Mouse (Mus musculus) erythroblast, embryonic 14.5 days (primary cell): ENCODE measurements at regions not wholly inside any gene's neighbourhood (a gene's known extent, or its start where the extent isn't known, plus 50 kb on each side); places are given as distances from the start of the nearest gene placed in this dataset.

Experiments
- GATA1 ChIP-seq: IDR thresholded peaks from 2 replicates; pipeline ENCODE4 v1.6.1; 2012; ENCODE audit warnings: low read length, inconsistent platforms, mixed read lengths
- TAL1 ChIP-seq: IDR thresholded peaks from 3 replicates; pipeline ENCODE4 v1.6.1; 2012; ENCODE audit warnings: low read length, inconsistent platforms, mixed read lengths

DNA sequence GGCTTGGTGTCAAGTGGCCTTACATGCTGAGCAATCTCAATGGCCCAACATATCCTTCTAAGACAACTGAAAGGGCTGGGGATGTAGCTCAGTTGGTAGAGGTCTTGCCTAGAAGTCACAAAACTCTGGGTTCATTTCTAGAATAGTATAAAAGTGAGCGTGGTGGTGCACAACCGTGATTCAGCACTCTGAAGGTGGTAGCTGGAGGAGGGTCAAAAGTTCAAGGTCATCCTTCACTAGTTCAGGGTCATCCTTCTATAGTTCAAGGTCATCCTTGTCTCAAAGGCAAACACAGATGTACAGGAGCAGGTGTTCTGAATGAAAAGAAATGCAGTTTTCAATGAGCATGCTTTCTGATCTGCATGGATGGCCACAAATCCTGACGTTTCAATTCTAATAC, 101.5 kb upstream of the Marcks start:
- no peak for TF ChIP-seq TAL1
- TF ChIP-seq GATA1 = no peak
